Mouse (Mus musculus) heart, adult 9 months (tissue): Measurements from ENCODE around the gene Megf8.
A peak's percentile ranks its signal among the peaks of the same experiment; 100 is the strongest.

ENCODE experiments used
- DNase-seq, 2 experiments: peaks; one replicate each; pipeline ENCODE4 v3.0.0; 2022; ENCODE audit warnings: low spot score in 2 of 2

Megf8 gene

GRCm38 (mm10) chr7:25381284-25381680 is 64.3 kb downstream of the Megf8 start:
- no peak for DNase-seq

- DNase-seq = no peak
Measured at GRCm38 (mm10) chr7:25382541-25382940, 65.6 kb downstream of the Megf8 start.

GRCm38 (mm10) chr7:25383385-25383784 is 66.4 kb downstream of the Megf8 start:
- DNase-seq = no peak

GRCm38 (mm10) chr7:25383891-25384290 is 66.9 kb downstream of the Megf8 start:
- DNase-seq = no peak

- DNase-seq = no peak
Measured at GRCm38 (mm10) chr7:25384318-25384717, 67.4 kb downstream of the Megf8 start.

GRCm38 (mm10) chr7:25384818-25385217 is 67.9 kb downstream of the Megf8 start:
- no peak for DNase-seq

- DNase-seq = no peak
Measured at GRCm38 (mm10) chr7:25385259-25385658, 68.3 kb downstream of the Megf8 start.

- peak; percentile 92 to 95 for DNase-seq
Measured at GRCm38 (mm10) chr7:25385850-25386555, 69.0 kb downstream of the Megf8 start.

GRCm38 (mm10) chr7:25387811-25388440 is 71.0 kb downstream of the Megf8 start:
- DNase-seq = peak in 1 of 2 experiments; percentile 54

GRCm38 (mm10) chr7:25388916-25389315 is 72.0 kb downstream of the Megf8 start:
- peak; percentile 58 to 74 for DNase-seq

GRCm38 (mm10) chr7:25390054-25390770 is 73.2 kb downstream of the Megf8 start:
- DNase-seq = peak; percentile 86 to 90

- DNase-seq = no peak
Measured at GRCm38 (mm10) chr7:25390986-25391385, 74.0 kb downstream of the Megf8 start.

- no peak for DNase-seq
Measured at GRCm38 (mm10) chr7:25391856-25392453, 75.0 kb downstream of the Megf8 start.

GRCm38 (mm10) chr7:25392851-25393250 is 75.9 kb downstream of the Megf8 start:
- no peak for DNase-seq

GRCm38 (mm10) chr7:25393451-25394210 is 76.7 kb downstream of the Megf8 start:
- no peak for DNase-seq

- DNase-seq = no peak
Measured at GRCm38 (mm10) chr7:25394754-25395153, 77.8 kb downstream of the Megf8 start.

- no peak for DNase-seq
Measured at GRCm38 (mm10) chr7:25395186-25395557, 78.2 kb downstream of the Megf8 start.

GRCm38 (mm10) chr7:25395558-25396521 is 78.9 kb downstream of the Megf8 start:
- DNase-seq = peak; percentile 96 to 97

GRCm38 (mm10) chr7:25396621-25397020 is 79.7 kb downstream of the Megf8 start:
- DNase-seq = peak in 1 of 2 experiments; percentile 25

- no peak for DNase-seq
Measured at GRCm38 (mm10) chr7:25398610-25399009, 81.6 kb downstream of the Megf8 start, which contains the start of gene Lipe. Gene Lipe, minus strand, starts transcription at chr7:25398710.
